Comparison of ENCODE assay signal across 16 mouse cellular contexts in the genomic region with DNA sequence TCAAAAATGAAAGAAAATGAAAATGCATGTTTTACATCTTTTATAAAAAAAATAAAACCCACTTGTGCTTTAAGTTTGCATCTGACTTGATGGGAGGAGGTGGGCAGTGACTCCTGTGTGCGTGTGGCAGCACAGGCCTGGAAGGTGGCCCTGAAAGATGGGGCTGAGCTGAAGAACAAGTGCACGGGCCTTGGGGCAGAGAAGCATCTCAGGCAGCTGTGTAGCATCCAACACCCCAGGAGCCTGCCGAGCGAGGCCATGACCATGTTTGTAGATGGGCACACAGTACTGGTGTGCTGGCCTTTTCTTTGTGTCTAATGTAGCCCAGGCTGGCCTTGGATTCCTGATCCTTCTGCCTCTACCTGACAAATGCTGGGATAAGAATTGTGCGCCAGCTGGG.
"Had no signal": no experiment of that assay in that cellular context is flagged by ENCODE, and none has a peak within 500 bp of the region (broad histone marks: within the 10 kb centered on the region; RNA-seq: fewer than 3 reads in every experiment).

No protein-coding gene starts in this region.

- DNase-seq: cerebellum, adult 8-10 months; cerebellum, adult 9-10 months; cerebellum, adult 9-11 months; cerebellum, postnatal 10 days; cerebellum, postnatal 14 days; cerebellum, postnatal 25 days; cerebellum, postnatal 36 days; embryo, embryonic 11 days; forebrain, postnatal 0 days; gastrocnemius, adult 2 months; gastrocnemius, postnatal 10 days; gastrocnemius, postnatal 14 days; gastrocnemius, postnatal 25 days; gastrocnemius, postnatal 36 days; heart, adult 18-20 months; heart, adult 2 months had no signal
